Mouse (Mus musculus) midbrain, embryonic 12.5 days (tissue): ENCODE results near the gene Slc9b1. TPM values are rescaled to one million over a fixed set of nuclear protein-coding genes. Genes with fewer than 3 reads are reported as not detected.

Experiments used
- ATAC-seq: fragments of 200-750 bp; cut with Nextera tagmentation; 2 replicates; pipeline ENCODE4 v1.8.0; 2017; ENCODE audit warnings: low read depth, moderate TSS enrichment, moderate library complexity; ENCODE audit not compliant: low FRiP score
- H3K27ac ChIP-seq: fragments of 300-500 bp; sonication (generic); replicated peaks from 2 replicates; pipeline ENCODE4 v1.5.1; 2016; ENCODE audit warnings: mild to moderate bottlenecking
- H3K27me3 ChIP-seq: fragments of 300-500 bp; sonication (generic); 2 replicates; pipeline ENCODE4 v1.6.1; 2016; ENCODE audit warnings: mild to moderate bottlenecking
- H3K36me3 ChIP-seq: fragments of 300-500 bp; sonication (generic); 2 replicates; pipeline ENCODE4 v1.6.1; 2016
- H3K4me1 ChIP-seq: fragments of 300-500 bp; sonication (generic); 2 replicates; pipeline ENCODE4 v1.6.1; 2016
- H3K4me2 ChIP-seq: fragments of 300-500 bp; sonication (generic); replicated peaks from 2 replicates; pipeline ENCODE4 v1.6.1; 2016; ENCODE audit warnings: mild to moderate bottlenecking, moderate library complexity
- H3K4me3 ChIP-seq: fragments of 300-500 bp; sonication (generic); 2 replicates; pipeline ENCODE4 v1.5.1; 2016; ENCODE audit warnings: mild to moderate bottlenecking
- H3K9ac ChIP-seq: fragments of 300-500 bp; sonication (generic); replicated peaks from 2 replicates; pipeline ENCODE4 v1.6.1; 2016; ENCODE audit warnings: mild to moderate bottlenecking, moderate library complexity
- H3K9me3 ChIP-seq: fragments of 300-500 bp; sonication (generic); 2 replicates; pipeline ENCODE4 v1.6.1; 2016; ENCODE audit warnings: mild to moderate bottlenecking
- WGBS: fragments of 180-500 bp; shearing (Covaris S2); methylation state at CpG from one replicate; pipeline ENCODE4 v1.1.7; 2016; 5-methylcytosine and 5-hydroxymethylcytosine counted together
- polyA plus RNA-seq: library from polyadenylated mRNA; unstranded; fragments of >200 nt; fragmentation: Nextera tagmentation; extraction: Ambion mirVana; gene quantifications from 2 replicates; pipeline ENCODE4 v1.2.1, GENCODE M21; 2016

Gene Slc9b1
- polyA plus RNA-seq = 0.22 TPM in 1 of 2 replicates, not detected in the other

- Histone ChIP-seq H3K9ac (no peak within 1 kb of the TSS), H3K4me1 (no peaks in the 10 kb centered on the region), H3K36me3 (no peaks in the 10 kb centered on the region), H3K9me3 (no peaks in the 10 kb centered on the region), H3K27me3 (no peaks in the 10 kb centered on the region), H3K27ac (no peak within 1 kb of the TSS), H3K4me2 (no peak within 1 kb of the TSS), H3K4me3 (no peak within 1 kb of the TSS)
- ATAC-seq = no peak
- WGBS = 83% methylated on average over 14 of the region's 14 CpGs
Observed at GRCm38 (mm10) chr3:135347739-135348264, at the start of gene Slc9b1. Slc9b1 (plus strand) TSS chr3:135348029.

DNA sequence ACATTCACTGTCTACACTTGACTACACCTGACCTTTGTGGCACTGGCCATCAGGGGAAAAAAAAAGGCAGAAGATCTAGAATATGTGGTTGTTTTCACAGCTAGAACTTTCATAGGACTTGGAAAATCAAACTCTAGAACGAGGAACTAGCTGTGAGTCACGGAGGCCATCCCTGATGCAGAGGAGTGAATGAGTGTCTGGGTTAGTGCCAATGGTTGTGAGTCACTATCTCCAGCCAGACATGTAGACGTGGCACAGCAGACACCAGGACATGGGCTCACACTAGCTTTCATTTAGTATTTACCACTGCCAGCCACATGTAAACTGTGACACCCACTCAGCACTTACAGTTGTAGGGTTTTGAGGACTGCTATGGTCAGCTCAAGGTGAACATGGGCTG lies 49.3 kb upstream of the Slc9b1 start:
- WGBS = 87% methylated on average over 3 of the region's 3 CpGs
- Histone ChIP-seq H3K27ac (no peak overlapping the region), H3K4me3 (no peak overlapping the region), H3K9ac (no peak overlapping the region), H3K9me3 (no peaks in the 10 kb centered on the region), H3K36me3 (no peaks in the 10 kb centered on the region), H3K4me2 (no peak overlapping the region), H3K4me1 (no peaks in the 10 kb centered on the region), H3K27me3 (no peaks in the 10 kb centered on the region)
- ATAC-seq = no peak

- WGBS = 67% methylated on average over 6 of the region's 6 CpGs
- H3K4me1 ChIP-seq = peaks cover 11% of the 10 kb centered on the region; the same call in 1 of the 2 replicates
- no peak for ATAC-seq
- H3K4me2 ChIP-seq = no peak overlapping the region
- no peaks in the 10 kb centered on the region for H3K9me3 ChIP-seq
- H3K4me3 ChIP-seq = no peak overlapping the region
- no peaks in the 10 kb centered on the region for H3K27me3 ChIP-seq
- no peaks in the 10 kb centered on the region for H3K36me3 ChIP-seq
- no peak overlapping the region for H3K9ac ChIP-seq
- H3K27ac ChIP-seq = no peak overlapping the region
Observed at GRCm38 (mm10) chr3:135300081-135300480, 47.7 kb upstream of the Slc9b1 start.

- H3K9me3 ChIP-seq = no peaks in the 10 kb centered on the region
- no peak overlapping the region for H3K9ac ChIP-seq
- H3K4me3 ChIP-seq = no peak overlapping the region
- H3K4me1 ChIP-seq = peaks cover 28% of the 10 kb centered on the region
- 6% methylated on average over 6 of the region's 6 CpGs for WGBS
- no peak overlapping the region for H3K27ac ChIP-seq
- H3K27me3 ChIP-seq = peaks cover 21% of the 10 kb centered on the region
- H3K36me3 ChIP-seq = no peaks in the 10 kb centered on the region
- peak; percentile 41 for ATAC-seq
- no peak overlapping the region for H3K4me2 ChIP-seq
Observed at GRCm38 (mm10) chr3:135304060-135304459, 43.8 kb upstream of the Slc9b1 start.

DNA sequence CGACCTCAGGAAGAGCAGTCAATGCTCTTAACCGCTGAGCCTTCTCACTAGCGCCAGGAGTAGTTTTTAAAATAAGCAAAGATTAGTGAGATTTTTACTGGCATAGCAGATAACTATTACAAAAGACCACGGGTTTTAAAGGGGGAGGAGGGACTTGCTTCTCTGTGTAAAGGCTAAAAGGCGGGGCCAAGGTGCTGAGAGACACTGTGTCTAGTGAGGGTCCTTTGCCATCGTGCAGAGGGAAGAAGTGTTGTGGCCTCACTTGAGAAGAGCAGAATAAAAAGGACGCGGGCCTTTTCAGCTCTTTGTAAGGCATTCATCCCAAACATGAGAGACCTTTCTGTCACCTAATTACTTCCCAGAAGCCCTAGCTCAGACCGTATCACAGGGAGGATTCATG lies 43.3 kb upstream of the Slc9b1 start:
- 4% methylated on average over 9 of the region's 9 CpGs for WGBS
- Histone ChIP-seq H3K4me1 (peaks cover 28% of the 10 kb centered on the region), H3K9me3 (no peaks in the 10 kb centered on the region), H3K36me3 (no peaks in the 10 kb centered on the region), H3K27me3 (peaks cover 21% of the 10 kb centered on the region), H3K9ac (no peak overlapping the region), H3K27ac (no peak overlapping the region), H3K4me3 (no peak overlapping the region), H3K4me2 (no peak overlapping the region)
- ATAC-seq = peak; percentile 42; the same call in 1 of the 2 replicates

DNA sequence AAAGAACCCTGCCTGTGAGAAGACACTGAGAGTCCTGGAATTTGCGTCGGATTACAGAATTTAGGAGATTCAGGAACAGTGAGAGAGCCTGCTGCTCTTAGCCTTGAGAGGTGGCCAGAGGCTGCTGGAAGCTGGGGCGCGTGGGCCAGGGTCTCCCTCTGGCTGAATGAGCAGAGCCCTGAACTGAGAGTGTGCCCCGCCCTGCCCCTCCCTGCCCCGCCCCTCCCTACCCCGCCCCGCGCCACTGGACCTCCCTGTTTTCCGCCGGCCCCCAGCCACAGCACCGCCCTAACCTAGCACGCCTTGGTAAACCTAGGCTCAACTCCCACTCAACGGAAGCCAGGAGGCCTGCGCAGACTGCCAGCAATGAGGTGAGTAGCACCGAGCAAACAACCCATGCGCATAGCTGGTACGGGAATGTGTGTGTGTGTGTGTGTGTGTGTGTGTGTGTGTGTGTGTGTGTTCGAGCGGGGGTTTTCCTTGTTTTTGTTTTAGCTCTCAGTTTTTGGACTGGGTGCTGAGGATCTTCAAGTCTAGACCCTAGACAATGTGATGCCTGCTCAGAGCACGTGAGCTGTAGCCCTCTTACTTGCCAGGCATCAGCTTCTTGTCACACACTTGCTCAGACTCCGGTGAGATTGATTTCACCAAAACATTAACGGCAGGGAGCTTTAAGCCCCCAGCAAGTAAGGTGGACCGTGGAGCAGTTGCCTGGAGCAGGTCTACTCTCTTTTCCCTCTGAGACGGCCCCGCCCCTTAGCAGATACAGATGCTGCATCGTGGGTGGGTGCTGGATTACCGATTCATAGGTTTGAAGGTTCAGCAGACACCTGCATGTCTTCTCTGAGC lies 40.2 kb upstream of the Slc9b1 start, which contains the start of gene Slc9b2:
Gene Slc9b2 (plus strand): TSS at position 290 of the 849 bp plus-strand sequence.
- peak; percentile 66 for ATAC-seq
- Histone ChIP-seq H3K36me3 (no peaks in the 10 kb centered on the region), H3K9ac (peak within 1 kb of the TSS; percentile 21; the same call in 1 of the 2 replicates), H3K27ac (no peak within 1 kb of the TSS), H3K9me3 (no peaks in the 10 kb centered on the region), H3K27me3 (peaks cover 24% of the 10 kb centered on the region), H3K4me2 (peak within 1 kb of the TSS; percentile 58), H3K4me3 (peak within 1 kb of the TSS; percentile 32), H3K4me1 (peaks cover 28% of the 10 kb centered on the region)
- 9% methylated on average over 28 of the region's 28 CpGs for WGBS

GRCm38 (mm10) chr3:135312916-135313491 lies 34.8 kb upstream of the Slc9b1 start:
- peak; percentile 45; the same call in 1 of the 2 replicates for ATAC-seq

DNA sequence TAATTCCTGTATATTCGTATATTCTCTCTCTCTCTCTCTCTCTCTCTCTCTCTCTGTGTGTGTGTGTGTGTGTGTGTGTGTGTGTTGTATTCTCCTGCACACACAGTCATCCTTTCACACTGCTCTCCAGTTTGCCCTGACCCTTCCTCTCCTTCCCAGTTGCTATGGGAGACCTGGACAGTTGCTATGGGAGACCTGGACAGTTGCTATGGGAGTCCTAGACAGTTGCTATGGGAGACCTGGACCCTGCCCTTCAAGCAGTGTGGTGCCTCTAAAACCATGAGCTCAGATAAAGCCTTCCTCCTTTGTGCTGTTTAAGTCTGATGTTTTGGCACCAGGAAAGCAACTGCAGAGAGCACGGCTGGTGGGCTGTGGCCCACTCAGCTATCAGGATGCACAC lies 34.1 kb upstream of the Slc9b1 start:
- H3K4me2 ChIP-seq = no peak overlapping the region
- H3K9ac ChIP-seq = no peak overlapping the region
- H3K27me3 ChIP-seq = peaks cover 3% of the 10 kb centered on the region; the same call in 1 of the 2 replicates
- H3K4me1 ChIP-seq = peaks cover 6% of the 10 kb centered on the region; the same call in 1 of the 2 replicates
- no peak overlapping the region for H3K27ac ChIP-seq
- 42% methylated on average over 2 of the region's 2 CpGs for WGBS
- H3K9me3 ChIP-seq = peaks cover 3% of the 10 kb centered on the region; the same call in 1 of the 2 replicates
- peak; percentile 75 for ATAC-seq
- no peak overlapping the region for H3K4me3 ChIP-seq
- no peaks in the 10 kb centered on the region for H3K36me3 ChIP-seq

More at GRCm38 (mm10) chr3:135312916-135313491, 34.8 kb upstream of the Slc9b1 start:
- H3K9me3 ChIP-seq = peaks cover 3% of the 10 kb centered on the region; the same call in 1 of the 2 replicates
- no peak overlapping the region for H3K4me2 ChIP-seq
- H3K27ac ChIP-seq = no peak overlapping the region
- peaks cover 8% of the 10 kb centered on the region for H3K27me3 ChIP-seq
- no peak overlapping the region for H3K4me3 ChIP-seq
- 10% methylated on average over 2 of the region's 2 CpGs for WGBS
- H3K4me1 ChIP-seq = peaks cover 6% of the 10 kb centered on the region; the same call in 1 of the 2 replicates
- H3K36me3 ChIP-seq = no peaks in the 10 kb centered on the region
- no peak overlapping the region for H3K9ac ChIP-seq

GRCm38 (mm10) chr3:135314811-135315210 lies 33.0 kb upstream of the Slc9b1 start:
- no peak overlapping the region for H3K4me3 ChIP-seq
- 60% methylated on average over 2 of the region's 2 CpGs for WGBS
- H3K27me3 ChIP-seq = peaks cover 1% of the 10 kb centered on the region; the same call in 1 of the 2 replicates
- ATAC-seq = peak; percentile 65
- H3K9me3 ChIP-seq = peaks cover 3% of the 10 kb centered on the region; the same call in 1 of the 2 replicates
- no peak overlapping the region for H3K9ac ChIP-seq
- peaks cover 6% of the 10 kb centered on the region; the same call in 1 of the 2 replicates for H3K4me1 ChIP-seq
- H3K27ac ChIP-seq = no peak overlapping the region
- no peaks in the 10 kb centered on the region for H3K36me3 ChIP-seq
- H3K4me2 ChIP-seq = no peak overlapping the region

- no peak overlapping the region for H3K4me2 ChIP-seq
Observed at GRCm38 (mm10) chr3:135315720-135316425, 32.0 kb upstream of the Slc9b1 start.

DNA sequence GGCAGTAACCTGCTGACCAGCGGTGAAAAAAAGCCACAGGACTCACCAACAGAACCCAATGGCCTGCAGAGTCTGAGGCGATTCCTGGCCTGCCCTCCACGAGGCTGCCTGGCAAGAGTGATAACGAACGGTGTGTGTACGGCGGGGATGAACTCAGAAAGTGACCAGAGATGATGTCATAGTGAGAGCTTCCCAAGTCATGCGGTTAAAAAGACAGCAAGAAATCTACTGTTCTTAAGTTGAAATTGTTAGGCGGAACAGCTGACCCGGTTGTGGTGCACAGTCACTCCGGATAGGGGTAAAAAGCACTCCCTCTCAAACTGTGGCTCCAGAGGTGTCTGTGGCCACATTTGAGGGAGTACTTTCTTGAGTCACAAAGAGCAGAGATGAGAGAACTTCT lies 29.5 kb upstream of the Slc9b1 start:
- no peaks in the 10 kb centered on the region for H3K4me1 ChIP-seq
- no peak overlapping the region for H3K9ac ChIP-seq
- H3K36me3 ChIP-seq = no peaks in the 10 kb centered on the region
- H3K4me2 ChIP-seq = no peak overlapping the region
- no peak overlapping the region for H3K4me3 ChIP-seq
- WGBS = 87% methylated on average over 11 of the region's 11 CpGs
- no peak for ATAC-seq
- H3K27ac ChIP-seq = no peak overlapping the region
- H3K27me3 ChIP-seq = no peaks in the 10 kb centered on the region
- H3K9me3 ChIP-seq = peaks cover 3% of the 10 kb centered on the region; the same call in 1 of the 2 replicates

More at GRCm38 (mm10) chr3:135315720-135316425, 32.0 kb upstream of the Slc9b1 start:
- Histone ChIP-seq H3K27ac (no peak overlapping the region), H3K9me3 (peaks cover 3% of the 10 kb centered on the region; the same call in 1 of the 2 replicates), H3K4me3 (no peak overlapping the region), H3K4me1 (peaks cover 6% of the 10 kb centered on the region; the same call in 1 of the 2 replicates), H3K36me3 (no peaks in the 10 kb centered on the region), H3K27me3 (no peaks in the 10 kb centered on the region), H3K9ac (no peak overlapping the region)
- WGBS = 92% methylated on average over 9 of the region's 9 CpGs
- ATAC-seq = no peak
